Mouse (Mus musculus): ENCODE measurements around the gene Skp1a. TPM values are rescaled to one million over a fixed set of nuclear protein-coding genes. Genes with fewer than 3 reads are reported as not detected.
"Not testable (repeated sequence)": the region's sequence is repeated elsewhere in the genome, so short reads cannot be mapped to it uniquely, and the experiment has no call there.

Gene Skp1a
- polyA plus RNA-seq (2017; shearing (Covaris generic)): 100 to 1,000 TPM; 212 to 326 TPM

DNA sequence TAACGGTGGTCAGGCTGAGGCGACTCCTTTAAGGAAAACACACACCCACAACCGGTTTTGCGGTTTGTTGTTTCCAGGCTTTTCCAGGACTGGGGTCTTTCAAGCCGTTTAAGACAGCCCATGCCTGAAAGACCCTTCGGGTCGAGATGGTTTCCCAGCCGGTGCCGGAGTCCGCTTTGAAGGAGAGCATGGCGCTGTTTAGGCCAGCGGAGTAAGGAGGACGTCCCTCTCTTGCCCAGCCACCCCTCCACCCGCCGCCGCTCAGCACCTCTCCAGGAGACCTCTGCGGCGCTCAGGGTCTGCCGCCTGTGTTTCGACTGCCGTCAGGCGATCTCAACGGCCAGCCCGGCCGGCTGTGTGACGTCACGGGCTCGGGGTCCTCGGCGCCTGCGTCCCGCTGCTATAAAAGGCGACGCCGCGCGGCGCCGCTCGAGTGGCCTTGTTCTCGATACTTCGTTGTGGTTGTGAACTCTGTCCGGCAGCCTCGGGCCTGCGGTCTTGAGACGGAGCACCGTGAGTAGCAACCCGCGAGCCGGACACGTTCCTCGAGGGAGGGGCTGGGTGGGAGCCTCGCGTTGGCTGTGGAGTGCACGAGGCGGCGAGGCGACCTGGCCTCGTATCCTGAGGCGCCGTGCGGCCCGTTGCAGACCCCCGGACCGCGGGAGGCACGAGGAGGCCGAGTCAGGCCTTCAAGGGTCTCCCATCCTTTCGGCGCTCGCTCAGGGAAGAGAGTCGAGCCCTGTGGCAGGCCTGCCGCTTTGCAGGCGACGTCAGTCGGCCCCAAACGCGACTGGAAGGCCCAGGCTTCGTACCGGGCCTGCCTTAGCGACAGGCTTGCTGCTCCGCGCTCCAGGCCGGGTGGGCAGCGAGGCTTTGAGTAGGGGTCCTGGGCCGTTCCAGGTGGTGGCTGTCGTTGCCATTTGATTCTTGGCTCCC is at the start of gene Skp1a:
Skp1a (plus strand) TSS at position 390 of the 936 bp plus-strand sequence.
- ATAC-seq: peak; percentile 76

DNA sequence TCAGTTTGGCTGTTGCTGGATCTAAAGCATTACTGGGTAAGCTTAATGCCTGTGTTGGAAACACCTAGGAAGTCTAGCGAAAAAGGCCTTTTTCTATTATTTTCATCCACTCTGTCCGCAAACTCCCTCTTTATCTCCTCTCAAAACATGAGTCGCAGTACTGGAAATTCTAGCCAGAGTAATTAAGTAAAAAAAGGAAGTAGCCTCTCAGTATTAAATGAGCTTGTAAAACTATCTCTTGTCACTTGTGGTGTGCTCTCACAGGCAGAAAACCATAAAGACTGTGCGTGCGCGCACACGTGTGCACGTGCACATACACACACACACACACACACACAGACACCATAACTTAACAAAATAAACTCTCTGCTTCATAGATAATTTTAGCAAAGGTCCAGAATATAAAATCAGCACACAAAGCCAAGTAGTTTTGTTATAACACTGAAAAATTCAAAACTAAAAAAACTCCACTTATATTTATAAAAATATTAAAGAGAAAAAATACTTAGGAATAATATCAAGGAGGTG is 35.2 kb upstream of the Skp1a start:
- ATAC-seq: not testable (repeated sequence)

DNA sequence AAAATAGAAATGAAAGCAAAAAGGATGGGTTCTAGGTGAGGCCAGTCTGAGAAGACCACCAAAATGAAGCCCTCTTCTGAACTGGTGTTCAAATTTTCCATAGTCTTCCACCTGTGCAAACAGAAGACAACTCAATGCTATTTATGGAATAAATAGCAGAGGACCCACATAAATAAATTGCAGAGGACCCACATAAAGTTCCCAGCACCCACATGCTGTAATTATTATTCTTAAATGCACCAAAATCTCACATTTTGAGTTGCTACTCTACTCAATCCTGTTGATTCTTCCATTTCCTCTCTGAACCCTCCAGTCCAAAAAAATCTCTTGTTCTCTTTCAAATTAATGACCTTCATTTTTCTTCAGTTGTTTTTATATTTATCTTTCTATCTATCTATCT is 17.9 kb upstream of the Skp1a start, which contains the start of gene Olfr1371:
Olfr1371 (minus strand) TSS at position 101 of the 400 bp plus-strand sequence.
- ATAC-seq: no peak

DNA sequence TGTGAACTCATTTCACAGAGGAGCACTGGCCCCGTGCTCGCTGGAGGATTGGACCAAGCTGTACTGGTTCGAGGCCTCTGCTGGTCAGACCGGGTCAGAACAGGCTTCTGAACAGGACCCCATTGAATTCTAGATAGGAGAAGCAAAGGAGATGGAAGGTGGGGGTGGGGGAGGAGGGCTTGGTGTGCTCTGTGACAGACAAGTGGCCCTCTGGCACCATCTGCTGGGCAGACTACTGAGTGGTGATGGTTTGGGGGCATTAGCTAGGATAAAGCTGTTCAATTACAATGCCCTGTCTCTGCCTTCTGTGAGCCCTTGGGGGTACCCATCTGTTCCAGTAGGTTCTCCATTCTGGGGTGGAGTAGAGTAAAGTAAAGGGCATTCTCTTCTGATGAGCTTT is 11.5 kb upstream of the Skp1a start:
- no peak for ATAC-seq

DNA sequence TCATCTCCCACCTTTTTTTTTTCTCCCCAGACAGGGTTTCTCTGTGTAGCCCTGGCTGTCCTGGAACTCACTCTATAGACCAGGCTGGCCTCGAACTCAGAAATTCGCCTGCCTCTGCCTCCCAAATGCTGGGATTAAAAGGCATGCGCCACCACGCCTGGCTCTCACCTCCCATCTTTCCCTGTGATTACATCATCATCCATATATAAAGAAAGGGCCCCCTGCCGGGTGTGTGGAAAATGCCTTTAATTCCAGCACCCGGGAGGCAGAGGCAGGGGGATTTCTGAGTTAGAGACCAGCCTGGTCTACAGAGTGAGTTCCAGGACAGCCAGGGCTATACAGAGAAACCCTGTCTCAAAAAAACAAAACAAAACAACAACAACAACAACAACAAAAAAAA is 9.9 kb upstream of the Skp1a start:
- ATAC-seq: not testable (repeated sequence)

DNA sequence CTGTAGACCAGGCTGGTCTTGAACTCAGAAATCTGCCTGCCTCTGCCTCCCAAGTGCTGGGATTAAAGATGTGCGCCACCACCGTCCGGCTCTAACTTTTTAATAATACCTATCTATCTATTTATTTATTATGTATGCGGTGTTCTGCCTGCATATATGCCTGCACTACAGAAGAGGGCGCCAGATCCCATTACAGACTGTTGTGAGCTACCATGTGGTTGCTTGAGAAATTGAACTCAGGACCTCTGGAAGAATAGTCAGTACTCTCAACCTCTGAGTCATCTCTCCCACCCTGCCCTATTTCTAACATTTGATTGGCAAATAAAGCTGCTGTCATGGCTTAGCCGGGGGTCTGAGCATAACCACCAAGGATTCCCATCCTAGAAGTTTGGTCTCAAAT is 8.9 kb upstream of the Skp1a start:
- peak; percentile 48 for ATAC-seq

DNA sequence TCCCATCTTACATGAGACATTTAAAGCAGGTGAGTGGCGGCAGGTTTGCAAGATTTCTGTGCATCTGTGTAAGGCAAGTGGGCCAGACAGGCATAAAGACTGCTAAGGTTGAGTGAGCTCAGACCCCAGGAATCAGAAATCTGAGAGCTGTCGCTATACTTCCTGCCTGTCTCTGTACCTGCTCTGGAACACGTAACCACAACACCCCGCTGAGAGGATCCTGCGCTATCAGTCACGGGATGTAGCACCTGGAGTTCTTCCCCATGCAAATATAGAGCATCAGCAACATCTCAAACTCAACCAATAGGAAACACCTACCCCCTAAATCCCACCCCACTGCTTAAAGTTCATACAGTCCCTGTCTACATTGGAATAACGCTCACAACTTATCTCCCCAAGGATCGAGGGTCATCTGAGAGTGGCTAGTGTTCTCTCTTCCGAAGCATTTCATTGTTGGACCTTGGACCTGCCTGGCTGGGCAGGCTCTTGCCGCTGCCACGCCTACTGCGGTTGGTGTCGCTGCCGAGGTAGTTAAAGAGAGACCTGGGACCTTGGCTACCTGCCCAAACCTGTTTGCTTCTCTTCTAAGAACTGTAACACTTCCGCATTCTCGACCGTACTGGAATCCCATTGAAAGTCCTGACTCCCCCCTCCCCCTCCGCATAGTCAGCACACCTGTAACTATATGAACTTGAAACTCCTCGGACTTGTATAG is 7.7 kb upstream of the Skp1a start:
- peak; percentile 93 for ATAC-seq

DNA sequence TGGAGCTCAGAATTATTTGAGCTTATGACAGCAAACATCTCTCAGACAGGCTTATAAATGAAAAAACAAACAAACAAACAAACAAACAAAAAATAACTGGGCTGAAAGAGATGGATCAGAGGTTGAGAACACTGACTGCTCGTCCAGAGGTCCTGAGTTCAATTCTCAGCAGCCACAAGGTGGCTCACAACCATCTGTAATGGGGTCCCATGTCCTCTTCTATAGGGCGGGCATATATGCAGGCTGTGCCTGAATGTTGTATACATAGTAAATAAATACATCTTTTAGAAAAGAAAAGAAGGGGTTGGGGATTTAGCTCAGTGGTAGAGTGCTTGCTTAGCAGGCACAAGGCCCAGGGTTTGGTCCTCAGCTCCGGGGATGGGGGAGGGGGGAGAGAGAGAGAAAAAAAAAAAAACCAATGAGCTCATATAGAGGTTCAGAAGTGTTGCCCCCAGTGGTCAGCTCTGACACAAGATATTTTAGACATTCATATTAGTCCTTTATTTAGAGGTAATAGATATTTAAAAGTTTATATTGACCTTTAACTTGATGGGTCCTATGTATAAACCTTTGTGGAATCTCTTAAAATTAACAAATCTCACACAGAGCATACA is 5.7 kb upstream of the Skp1a start:
- ATAC-seq: no peak

DNA sequence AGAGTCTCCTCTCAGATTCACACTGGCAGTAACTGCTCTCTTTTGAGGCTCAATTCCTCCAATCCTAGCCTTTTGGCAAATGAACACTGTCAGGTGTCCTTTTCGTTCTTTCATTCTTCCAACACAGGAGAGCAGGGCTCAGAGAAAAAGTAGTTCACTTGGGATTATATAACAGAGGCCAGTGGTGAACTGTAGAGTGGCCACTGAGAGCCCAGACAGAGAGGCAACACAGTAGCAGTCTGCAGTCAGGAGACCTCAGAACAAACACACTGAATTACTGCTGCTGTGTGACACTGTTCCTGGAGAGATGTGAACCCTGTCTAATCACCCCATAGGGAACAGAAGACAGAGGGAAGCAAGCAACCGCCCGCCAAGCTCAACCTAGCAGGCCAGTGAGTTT is 4.7 kb upstream of the Skp1a start:
- no peak for ATAC-seq

DNA sequence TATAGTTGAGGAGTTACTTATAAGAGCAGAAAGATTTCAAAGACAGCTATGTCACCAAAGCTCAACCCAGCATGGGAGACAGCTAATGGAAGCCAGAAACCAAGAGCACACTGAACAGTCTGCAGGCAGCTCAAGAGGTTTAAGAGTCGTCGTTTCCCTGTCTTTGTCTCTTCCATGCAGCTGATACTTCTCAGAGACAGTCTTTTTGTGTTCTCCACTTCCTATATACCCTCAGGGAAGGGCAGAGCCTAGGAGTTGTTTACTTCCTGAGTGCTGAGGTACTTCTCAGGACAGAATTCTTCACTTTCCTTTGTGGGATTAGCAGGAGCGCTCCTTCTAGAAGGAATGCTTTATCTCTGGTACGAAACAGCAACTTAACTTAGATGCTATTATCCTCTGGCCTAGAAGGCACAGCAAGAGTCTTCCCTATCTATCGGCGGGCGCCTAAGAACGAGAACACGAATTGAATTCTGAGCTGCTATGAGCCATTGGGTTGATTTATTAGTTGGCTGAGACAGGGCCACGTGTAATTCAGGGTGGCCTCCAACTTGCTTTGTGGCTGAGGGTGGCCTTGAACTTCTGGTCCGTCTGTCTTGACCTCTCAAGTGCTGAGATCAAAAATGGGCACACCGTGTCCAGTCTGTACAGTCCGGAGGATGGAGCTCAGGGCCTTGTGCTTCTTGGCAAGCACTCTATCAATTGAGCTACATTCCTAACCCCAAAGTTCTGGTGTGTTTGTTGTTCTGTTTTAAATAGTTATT is 4.1 kb upstream of the Skp1a start:
- ATAC-seq: no peak

DNA sequence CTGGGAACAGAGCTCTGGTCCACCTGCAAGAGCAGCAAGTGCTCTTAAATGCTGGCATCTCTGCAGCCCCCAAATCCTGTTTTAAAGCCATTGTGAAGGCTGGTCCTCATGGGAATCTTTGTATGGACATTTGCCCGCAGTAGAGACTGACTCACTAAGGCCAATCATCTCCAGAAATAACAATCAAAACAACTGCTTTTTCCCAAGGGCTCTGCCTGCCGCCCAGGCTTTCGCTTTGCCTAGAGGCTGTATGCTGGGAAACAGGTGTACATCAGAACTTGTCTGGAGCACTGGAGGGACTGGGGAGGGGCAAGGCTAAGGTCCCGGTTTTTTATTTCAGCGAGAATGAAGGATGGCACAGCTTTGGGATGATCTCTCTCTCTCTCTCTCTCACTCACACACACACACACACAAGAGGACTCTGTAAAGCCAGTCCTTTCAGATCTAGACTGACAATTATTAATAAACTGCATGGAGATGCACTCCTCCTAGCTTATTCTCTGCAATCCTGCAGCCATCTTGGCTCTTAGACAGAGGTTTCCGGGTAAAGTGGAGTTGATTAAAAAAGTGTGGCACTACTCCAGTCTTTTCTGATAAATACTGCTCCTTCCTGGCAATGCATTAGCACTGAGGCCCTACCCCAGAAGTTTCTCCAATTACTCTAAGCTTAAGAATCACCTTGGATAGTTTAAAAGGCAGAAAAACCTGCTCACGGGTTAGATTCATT is 2.9 kb upstream of the Skp1a start:
- no peak for ATAC-seq

DNA sequence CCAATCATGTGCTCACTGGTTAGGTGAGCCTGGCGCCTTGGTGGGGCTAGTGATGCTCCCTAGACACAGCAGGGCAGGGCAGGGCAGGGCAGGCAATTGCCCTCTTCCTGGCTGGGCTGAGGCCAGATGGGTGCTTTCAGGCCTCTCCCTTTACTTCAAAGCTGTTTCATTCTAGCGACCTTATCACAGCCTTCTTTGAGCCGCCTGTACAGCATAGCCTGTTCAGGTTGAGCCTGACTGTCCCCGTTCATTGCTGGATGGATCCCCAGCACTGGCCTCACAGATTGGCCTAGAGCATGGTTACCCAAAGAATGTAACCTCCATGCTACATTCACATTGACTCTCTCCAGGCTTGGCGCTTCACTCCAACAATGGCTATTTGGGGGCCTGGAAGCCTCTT is 1.1 kb upstream of the Skp1a start:
- no peak for ATAC-seq

DNA sequence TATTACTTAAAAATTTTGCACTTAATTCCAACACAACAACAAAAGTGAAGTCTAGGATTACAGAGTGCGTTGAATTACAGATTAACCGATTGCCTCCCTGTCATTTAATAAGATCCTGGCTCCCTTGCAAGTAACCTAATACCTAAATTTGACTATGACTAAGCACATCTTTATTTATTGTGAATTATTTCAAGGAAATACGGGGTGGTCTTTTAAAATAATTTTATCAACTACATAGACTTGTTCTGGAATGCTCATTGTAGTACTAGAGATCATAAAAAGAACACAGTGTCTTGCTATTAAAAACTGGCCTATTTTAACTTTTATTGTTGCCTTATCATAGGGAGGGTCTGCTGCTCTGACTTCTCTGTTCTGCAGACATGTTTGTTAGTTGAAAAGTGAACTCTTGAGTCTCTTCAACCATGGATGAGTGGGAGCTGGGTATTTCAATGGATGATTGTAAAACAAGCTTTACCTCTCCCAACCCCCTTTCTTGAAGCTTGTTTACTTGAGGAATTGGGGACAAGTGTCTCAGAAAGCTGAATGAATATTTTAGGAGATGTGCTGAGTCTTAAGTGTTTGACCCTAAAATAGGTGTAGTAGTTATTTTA is 1.4 kb downstream of the Skp1a start:
- ATAC-seq: no peak

DNA sequence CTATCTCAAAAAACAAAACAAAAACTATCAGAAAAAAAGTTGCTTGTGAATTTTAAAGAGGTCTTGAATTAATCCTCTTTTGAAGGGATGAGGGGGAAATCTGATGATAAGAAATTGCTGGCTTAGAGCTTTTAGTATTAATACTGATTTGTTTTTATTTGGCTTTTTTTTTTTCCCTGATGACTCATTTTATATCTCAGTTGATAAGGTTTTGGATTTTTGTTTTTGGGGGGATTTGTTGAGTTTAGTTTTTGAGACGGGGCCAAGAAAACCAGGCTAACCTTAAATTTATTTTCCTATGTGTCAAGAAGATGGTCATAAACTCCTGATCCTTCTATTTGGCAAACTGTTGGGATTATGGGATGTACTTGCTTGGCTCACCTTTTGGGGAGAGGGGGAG is 2.1 kb downstream of the Skp1a start:
- no peak for ATAC-seq

DNA sequence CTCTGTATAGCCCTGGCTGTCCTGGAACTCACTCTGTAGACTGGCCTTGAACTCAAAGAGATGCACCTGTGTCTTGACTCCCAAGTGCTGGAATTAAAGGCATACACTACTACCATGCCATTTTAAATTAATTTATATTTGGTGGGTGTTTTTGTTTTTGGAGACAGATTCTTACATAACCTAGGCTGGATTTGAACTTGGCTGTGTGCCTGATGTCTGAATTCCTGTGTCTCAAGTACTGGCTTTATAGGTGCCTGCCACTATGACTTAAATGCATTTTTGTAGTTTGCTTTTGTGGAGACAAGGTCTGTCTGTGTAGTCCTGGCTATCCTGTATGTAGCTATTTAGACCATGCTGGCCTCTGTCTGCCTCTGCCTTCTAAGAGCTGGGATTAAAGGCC is 2.7 kb downstream of the Skp1a start:
- ATAC-seq: no peak

DNA sequence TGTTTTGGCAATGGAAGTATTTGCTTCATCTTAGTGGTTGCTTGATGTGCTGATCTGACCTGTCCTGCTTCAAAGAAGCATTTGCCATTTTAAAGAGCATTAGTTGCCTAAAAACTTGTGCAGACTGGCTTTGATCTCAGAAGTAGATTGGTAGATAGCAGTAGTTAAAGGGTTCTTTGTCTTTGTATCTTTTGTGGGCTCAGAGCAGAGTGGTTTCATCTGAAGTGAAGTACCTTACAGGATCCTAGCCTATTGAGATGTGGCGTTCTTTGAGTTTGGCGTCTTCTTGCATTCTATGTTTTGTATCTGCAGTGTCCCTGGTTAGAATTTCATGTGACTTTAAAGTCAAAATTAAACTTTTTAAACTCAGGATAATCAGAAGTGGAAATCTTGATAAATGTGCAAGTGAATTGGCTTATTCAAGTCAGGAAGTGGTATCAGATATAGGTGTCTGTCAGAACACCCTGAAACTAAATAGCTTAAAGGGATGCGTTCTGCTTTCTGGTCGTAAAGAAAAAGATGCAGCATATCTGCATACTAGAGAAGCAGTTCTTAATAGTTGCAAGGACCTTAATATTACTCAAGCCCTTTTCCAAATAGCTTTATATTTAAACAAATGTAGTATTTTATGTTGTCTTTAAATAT is 9.2 kb downstream of the Skp1a start:
- ATAC-seq: peak; percentile 76

DNA sequence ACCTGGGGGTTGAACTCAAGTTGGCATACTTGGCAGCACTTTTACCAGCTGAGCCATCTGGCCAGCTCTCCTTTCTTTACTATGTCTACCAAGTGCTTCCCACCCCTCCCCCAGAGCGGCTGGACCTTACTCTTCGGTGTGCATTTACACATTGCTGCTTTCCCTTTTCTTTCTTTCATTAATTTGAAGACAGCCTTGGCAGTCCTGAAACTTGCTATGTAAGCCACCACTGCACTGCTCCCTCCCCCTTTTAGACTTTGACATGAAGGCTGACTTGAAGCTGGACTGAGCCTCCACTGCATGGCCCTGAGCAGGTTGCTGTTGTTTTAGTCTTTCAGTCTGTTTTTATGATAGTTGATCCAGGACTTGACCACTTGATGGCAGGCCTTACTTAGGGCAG is 17.7 kb downstream of the Skp1a start:
- ATAC-seq: no peak

DNA sequence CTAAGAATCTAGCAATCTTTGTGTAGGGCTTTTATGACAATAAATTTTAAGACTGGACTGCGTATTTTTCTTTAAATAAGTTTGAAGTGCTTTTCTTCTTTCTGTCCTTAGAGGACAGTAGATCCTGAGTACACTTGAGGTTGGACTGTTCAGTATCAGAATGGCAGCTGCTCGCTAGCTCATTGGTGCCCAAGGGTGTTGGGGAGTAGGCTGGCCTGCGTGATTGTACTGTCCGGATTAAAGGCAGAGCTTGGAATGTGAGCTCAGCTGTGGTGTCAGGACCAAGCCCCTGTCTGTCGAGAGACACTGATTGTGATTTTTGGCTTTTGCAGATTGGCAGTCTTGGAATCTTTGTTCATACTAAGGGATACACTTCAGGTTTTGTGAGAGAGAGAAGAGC is 20.0 kb downstream of the Skp1a start:
- ATAC-seq: no peak

DNA sequence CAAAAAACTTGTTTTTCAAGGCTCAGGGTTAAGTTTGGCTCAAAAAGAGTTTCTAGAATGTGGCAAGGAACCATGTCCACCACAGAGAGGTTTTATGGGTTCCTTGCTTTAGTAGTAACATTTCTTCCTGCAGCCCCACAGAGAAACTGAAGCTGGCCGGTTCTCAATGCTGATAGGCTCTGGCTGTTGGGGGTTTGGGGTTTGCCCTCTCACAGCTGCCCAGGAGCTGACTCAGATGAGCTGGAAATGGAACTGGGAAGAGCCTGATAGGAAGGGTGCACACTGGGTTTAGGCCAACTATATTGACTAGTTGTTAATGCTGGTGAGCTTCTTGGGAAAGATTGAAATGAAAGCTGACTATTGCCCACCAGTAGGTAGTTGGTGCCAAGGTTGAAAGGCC is 20.9 kb downstream of the Skp1a start:
- ATAC-seq: no peak

DNA sequence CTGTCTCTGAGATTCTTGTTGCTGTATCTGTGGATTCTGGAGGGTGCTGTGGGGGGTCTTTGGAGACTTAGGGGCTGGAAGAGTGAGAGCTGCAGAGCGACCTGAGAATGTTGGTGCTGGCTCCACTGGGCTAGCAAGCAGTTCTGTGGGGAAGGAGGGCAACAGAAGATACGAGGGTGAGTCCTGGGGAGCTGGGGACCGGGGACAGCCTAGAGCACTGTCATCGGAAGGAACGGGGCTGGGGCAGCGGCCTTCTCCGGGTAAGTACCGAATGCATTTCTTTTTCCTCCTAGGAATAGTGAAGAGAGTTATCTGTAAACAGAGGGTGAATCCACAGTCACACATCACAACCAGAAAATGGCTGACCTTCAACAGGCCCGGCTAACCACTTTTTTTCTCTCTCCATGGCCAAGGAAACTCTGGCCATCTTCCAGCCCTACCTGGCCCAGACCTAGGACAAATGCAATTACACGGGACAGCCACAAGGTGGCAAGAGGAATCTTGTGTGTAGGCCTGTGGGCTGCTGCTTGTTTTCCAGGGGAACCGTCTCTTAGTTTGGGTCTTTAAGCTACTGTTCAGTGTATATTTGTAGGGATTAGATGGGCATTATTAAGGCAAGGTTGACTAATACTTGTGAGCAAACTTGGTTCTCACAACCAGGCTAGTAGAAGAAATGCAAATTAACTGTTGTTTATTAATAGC is 22.0 kb downstream of the Skp1a start:
- ATAC-seq: peak; percentile 48
